Mouse (Mus musculus): ENCODE data around the gene Olfr697. TPM values are rescaled to one million over a fixed set of nuclear protein-coding genes. Genes with fewer than 3 reads are reported as not detected.
"Not testable (repeated sequence)": the region's sequence is repeated elsewhere in the genome, so short reads cannot be mapped to it uniquely, and the experiment has no call there.

Gene Olfr697
- not detected in 2 replicates for polyA plus RNA-seq (2014; fragmentation: Nextera tagmentation; extraction: Ambion mirVana)

DNA sequence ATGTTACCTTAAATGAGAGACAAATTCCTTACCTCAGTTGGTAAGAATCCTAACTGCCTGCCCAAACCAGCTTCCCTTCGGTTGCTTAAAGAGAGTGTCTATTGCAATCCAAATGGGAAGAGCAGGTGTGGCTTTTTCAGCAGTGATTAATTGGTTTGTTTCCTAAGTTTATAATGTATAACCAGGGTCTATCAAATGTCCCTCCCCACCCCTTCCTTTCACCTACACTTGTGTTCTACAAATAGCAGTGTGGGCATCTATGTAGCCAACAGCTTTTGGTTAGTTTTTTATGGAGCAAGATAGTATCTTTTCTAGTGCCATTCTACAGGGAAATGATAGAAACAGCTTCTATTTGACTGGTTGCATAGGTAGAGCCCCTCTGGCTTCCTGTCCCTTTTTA is at the start of gene Olfr697:
Gene Olfr697, minus strand, starts transcription at position 101 of the 400 bp plus-strand sequence.
- Histone ChIP-seq H3K27me3 (ENCODE audit: control insufficient read depth, insufficient read depth, low read length) (no peaks in the 10 kb centered on the region), H3K4me3 (ENCODE audit: low read depth, low read length) (no peak within 1 kb of the TSS)
- 89% methylated on average over 1 of the region's 1 CpGs for WGBS

DNA sequence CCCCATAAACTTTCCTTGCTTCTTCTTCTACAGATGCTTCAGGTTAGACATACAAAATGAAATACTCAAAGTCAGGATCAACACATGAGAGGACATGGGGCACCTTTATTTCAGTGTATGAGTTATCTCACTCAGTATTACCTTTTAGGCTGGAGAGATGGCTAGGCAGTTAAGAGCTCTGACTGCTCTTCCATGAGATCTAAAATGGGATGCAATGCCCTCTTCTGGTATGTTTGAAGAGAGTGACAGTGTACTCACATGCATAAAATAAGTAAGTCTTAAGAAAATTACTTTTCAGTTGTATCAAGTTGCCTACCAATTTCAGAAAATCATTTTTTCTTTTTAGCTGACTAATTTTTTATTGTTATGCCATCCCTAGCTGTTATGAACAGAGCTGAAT is 46.1 kb upstream of the Olfr697 start:
- Histone ChIP-seq H3K9ac (ENCODE audit: low read length) (no peak overlapping the region), H3K4me1 (replicated peaks; ENCODE audit: control insufficient read depth, insufficient read depth, low read length) (no peaks in the 10 kb centered on the region), H3K4me3 (ENCODE audit: low read depth, low read length) (no peak overlapping the region), H3K36me3 (ENCODE audit: control insufficient read depth, insufficient read depth, low read length) (no peaks in the 10 kb centered on the region), H3K4me2 (ENCODE audit: low read depth, low read length, severe bottlenecking) (no peak overlapping the region), H3K27ac (ENCODE audit: low read depth, low read length) (no peak overlapping the region), H3K9me3 (ENCODE audit: control insufficient read depth, low read length) (no peaks in the 10 kb centered on the region), H3K27me3 (ENCODE audit: control insufficient read depth, insufficient read depth, low read length) (no peaks in the 10 kb centered on the region)
- ATAC-seq (replicated peaks; ENCODE audit: low FRiP score) (no peak), DNase-seq (ENCODE audit: low spot score) (no peak)

More for the DNA sequence above, at the start of gene Olfr697:
- DNase-seq (ENCODE audit: low spot score) (no peak), ATAC-seq (replicated peaks; ENCODE audit: low FRiP score) (no peak)
- Histone ChIP-seq H3K27ac (ENCODE audit: low read depth, low read length) (no peak within 1 kb of the TSS), H3K36me3 (ENCODE audit: control insufficient read depth, insufficient read depth, low read length) (no peaks in the 10 kb centered on the region), H3K4me1 (replicated peaks; ENCODE audit: control insufficient read depth, insufficient read depth, low read length) (no peaks in the 10 kb centered on the region), H3K9ac (ENCODE audit: low read length) (no peak within 1 kb of the TSS), H3K4me2 (ENCODE audit: low read depth, low read length, severe bottlenecking) (no peak within 1 kb of the TSS), H3K9me3 (ENCODE audit: control insufficient read depth, low read length) (no peaks in the 10 kb centered on the region)

DNA sequence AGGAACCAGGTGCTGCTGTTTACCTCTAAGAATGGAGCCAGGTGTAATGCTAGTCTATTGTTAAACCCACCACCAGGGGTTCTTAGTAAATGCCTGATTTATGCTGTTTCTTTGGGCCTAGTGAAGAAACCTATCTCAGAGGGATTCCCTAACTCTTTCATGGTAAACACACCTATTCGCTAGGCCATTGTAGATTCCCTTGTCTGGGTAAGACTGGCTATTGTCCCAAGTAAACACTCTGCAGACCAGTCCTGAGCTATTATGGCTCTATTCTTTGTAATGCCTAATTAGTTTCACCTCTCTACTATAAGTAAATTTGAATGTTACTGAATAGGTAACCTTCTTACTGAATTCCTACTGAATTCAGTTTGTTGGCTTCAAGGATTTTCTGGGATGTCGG is 18.8 kb upstream of the Olfr697 start:
- not testable (repeated sequence) for H3K4me3 ChIP-seq (ENCODE audit: low read depth, low read length); H3K36me3 ChIP-seq (ENCODE audit: control insufficient read depth, insufficient read depth, low read length); ATAC-seq (replicated peaks; ENCODE audit: low FRiP score); H3K4me2 ChIP-seq (ENCODE audit: low read depth, low read length, severe bottlenecking); DNase-seq (ENCODE audit: low spot score); H3K4me1 ChIP-seq (replicated peaks; ENCODE audit: control insufficient read depth, insufficient read depth, low read length); H3K27ac ChIP-seq (ENCODE audit: low read depth, low read length); H3K9me3 ChIP-seq (ENCODE audit: control insufficient read depth, low read length); H3K9ac ChIP-seq (ENCODE audit: low read length); H3K27me3 ChIP-seq (ENCODE audit: control insufficient read depth, insufficient read depth, low read length)
- whole genome bisulfite sequencing: 84% methylated on average over 2 of the region's 2 CpGs

DNA sequence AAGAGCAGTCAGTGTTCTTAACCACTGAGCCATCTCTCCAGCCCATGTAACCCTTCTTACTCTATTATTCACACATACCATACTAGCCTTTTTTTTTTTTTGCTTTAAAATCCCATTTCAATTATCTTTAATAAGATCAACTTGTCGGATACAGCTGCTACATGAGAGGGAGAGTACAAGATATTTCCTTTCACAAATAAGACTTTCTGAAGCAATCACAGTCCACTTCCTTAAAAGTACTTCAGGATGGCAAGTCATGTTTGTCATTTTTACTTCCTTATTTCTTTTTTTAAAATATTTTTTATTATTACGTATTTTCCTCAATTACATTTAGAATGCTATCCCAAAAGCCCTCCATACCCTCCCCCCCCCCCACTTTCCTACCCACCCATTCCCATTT is 16.6 kb upstream of the Olfr697 start:
- WGBS: 87% methylated on average over 2 of the region's 2 CpGs
- H3K4me3 ChIP-seq (ENCODE audit: low read depth, low read length): no peak overlapping the region
- H3K27ac ChIP-seq (ENCODE audit: low read depth, low read length): no peak overlapping the region
- DNase-seq (ENCODE audit: low spot score) (no peak), ATAC-seq (replicated peaks; ENCODE audit: low FRiP score) (no peak)
- no peaks in the 10 kb centered on the region for H3K4me1 ChIP-seq (replicated peaks; ENCODE audit: control insufficient read depth, insufficient read depth, low read length)
- H3K36me3 ChIP-seq (ENCODE audit: control insufficient read depth, insufficient read depth, low read length): no peaks in the 10 kb centered on the region
- H3K27me3 ChIP-seq (ENCODE audit: control insufficient read depth, insufficient read depth, low read length): no peaks in the 10 kb centered on the region
- H3K9ac ChIP-seq (ENCODE audit: low read length): no peak overlapping the region
- H3K9me3 ChIP-seq (ENCODE audit: control insufficient read depth, low read length): no peaks in the 10 kb centered on the region
- H3K4me2 ChIP-seq (ENCODE audit: low read depth, low read length, severe bottlenecking): no peak overlapping the region

DNA sequence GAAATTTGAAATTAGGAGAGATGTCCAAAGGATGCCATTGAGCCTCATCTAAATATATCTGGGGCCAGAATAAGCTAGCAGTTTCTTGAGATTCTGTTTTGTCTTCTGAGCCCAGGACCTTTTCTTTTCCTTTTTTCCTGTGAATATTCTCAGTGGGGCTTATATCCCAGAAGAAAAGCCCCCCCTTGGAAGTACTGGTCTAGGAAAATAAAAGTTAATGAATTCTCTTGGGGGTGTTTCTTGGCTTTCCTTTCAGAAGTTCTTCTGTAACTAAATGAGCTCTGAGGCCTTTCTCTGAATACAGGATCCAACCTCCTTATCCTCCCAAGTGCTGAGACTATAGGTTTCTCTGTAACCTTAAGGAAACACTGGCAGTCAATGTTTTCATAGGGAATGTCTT is 13.1 kb upstream of the Olfr697 start, which contains the start of gene Olfr698:
Gene Olfr698, minus strand, starts transcription at position 101 of the 400 bp plus-strand sequence.
- H3K4me3 ChIP-seq (ENCODE audit: low read depth, low read length): no peak within 1 kb of the TSS
- H3K9me3 ChIP-seq (ENCODE audit: control insufficient read depth, low read length): no peaks in the 10 kb centered on the region
- ATAC-seq (replicated peaks; ENCODE audit: low FRiP score) (no peak), DNase-seq (ENCODE audit: low spot score) (no peak)
- no peak within 1 kb of the TSS for H3K9ac ChIP-seq (ENCODE audit: low read length)
- H3K4me1 ChIP-seq (replicated peaks; ENCODE audit: control insufficient read depth, insufficient read depth, low read length): no peaks in the 10 kb centered on the region
- H3K27me3 ChIP-seq (ENCODE audit: control insufficient read depth, insufficient read depth, low read length): no peaks in the 10 kb centered on the region
- no peak within 1 kb of the TSS for H3K27ac ChIP-seq (ENCODE audit: low read depth, low read length)
- no peaks in the 10 kb centered on the region for H3K36me3 ChIP-seq (ENCODE audit: control insufficient read depth, insufficient read depth, low read length)
- no peak within 1 kb of the TSS for H3K4me2 ChIP-seq (ENCODE audit: low read depth, low read length, severe bottlenecking)

DNA sequence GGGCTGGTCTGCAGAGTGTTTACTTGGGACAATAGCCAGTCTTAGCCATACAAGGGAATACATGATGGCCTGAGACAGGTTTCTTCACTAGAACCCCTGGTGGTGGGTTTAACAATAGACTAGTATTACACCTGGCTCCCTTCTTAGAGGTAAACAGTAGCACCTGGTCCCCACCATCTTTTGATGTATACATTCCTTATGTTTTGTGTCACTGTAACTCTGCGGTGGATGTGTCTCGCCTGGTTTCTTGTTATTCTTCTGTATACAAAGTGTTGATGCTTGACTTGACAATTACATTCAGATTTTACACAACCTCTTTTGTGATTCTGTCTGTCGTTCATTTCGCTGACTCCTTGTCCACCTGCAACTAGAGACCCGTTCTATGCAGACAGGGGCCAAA is 3.6 kb upstream of the Olfr697 start:
- H3K4me3 ChIP-seq (ENCODE audit: low read depth, low read length): no peak overlapping the region
- no peak overlapping the region for H3K27ac ChIP-seq (ENCODE audit: low read depth, low read length)
- H3K27me3 ChIP-seq (ENCODE audit: control insufficient read depth, insufficient read depth, low read length): no peaks in the 10 kb centered on the region
- H3K9ac ChIP-seq (ENCODE audit: low read length): no peak overlapping the region
- H3K4me1 ChIP-seq (replicated peaks; ENCODE audit: control insufficient read depth, insufficient read depth, low read length): no peaks in the 10 kb centered on the region
- DNase-seq (ENCODE audit: low spot score) (no peak), ATAC-seq (replicated peaks; ENCODE audit: low FRiP score) (no peak)
- WGBS: 96% methylated on average over 5 of the region's 5 CpGs
- H3K36me3 ChIP-seq (ENCODE audit: control insufficient read depth, insufficient read depth, low read length): no peaks in the 10 kb centered on the region
- H3K4me2 ChIP-seq (ENCODE audit: low read depth, low read length, severe bottlenecking): no peak overlapping the region
- no peaks in the 10 kb centered on the region for H3K9me3 ChIP-seq (ENCODE audit: control insufficient read depth, low read length)

DNA sequence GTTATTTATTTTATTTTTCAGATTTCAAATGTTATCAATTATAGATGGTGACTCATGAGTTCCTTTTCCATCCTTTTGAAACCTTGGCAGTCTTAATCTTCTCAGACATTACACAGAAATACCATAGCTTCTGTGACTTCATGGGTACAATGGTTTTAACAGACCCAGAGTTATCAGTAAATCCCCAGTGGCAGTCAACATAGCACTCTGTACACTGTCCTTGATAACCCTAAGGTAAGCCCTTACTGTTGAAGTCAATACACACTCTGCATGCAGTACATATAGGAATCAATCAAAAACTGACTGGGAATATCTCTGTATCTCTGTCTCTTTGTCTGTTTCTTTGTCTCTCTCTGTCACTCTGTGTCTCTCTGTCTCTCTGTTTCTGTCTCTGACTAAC is 5.2 kb downstream of the Olfr697 start:
- Histone ChIP-seq H3K9ac (ENCODE audit: low read length) (no peak overlapping the region), H3K4me1 (replicated peaks; ENCODE audit: control insufficient read depth, insufficient read depth, low read length) (no peaks in the 10 kb centered on the region), H3K27ac (ENCODE audit: low read depth, low read length) (no peak overlapping the region), H3K4me3 (ENCODE audit: low read depth, low read length) (no peak overlapping the region), H3K36me3 (ENCODE audit: control insufficient read depth, insufficient read depth, low read length) (no peaks in the 10 kb centered on the region), H3K27me3 (ENCODE audit: control insufficient read depth, insufficient read depth, low read length) (no peaks in the 10 kb centered on the region), H3K4me2 (ENCODE audit: low read depth, low read length, severe bottlenecking) (no peak overlapping the region), H3K9me3 (ENCODE audit: control insufficient read depth, low read length) (no peaks in the 10 kb centered on the region; the same call in 1 of the 2 replicates)
- DNase-seq (ENCODE audit: low spot score): no peak
- ATAC-seq (replicated peaks; ENCODE audit: low FRiP score): no peak

DNA sequence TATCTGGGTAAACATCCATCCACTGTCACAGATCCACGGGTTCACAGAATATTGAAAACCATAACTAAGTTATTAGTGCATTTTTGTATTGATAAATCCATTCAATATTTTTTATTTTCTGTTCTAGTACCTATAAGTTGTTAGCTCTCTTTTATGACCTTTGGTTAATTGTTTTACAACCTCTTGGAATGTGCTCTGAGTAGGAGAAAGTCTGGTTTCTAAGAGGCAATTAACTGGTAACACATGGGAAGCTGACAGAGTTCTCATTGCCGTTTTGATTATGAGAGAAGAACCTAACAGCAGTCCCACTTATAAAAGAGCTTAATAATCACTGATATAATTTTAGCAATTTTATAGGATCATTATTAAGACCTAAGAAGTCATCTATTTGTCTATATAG is 8.5 kb downstream of the Olfr697 start:
- Histone ChIP-seq H3K27me3 (ENCODE audit: control insufficient read depth, insufficient read depth, low read length) (no peaks in the 10 kb centered on the region), H3K4me1 (replicated peaks; ENCODE audit: control insufficient read depth, insufficient read depth, low read length) (no peaks in the 10 kb centered on the region), H3K4me3 (ENCODE audit: low read depth, low read length) (no peak overlapping the region), H3K9me3 (ENCODE audit: control insufficient read depth, low read length) (no peaks in the 10 kb centered on the region; the same call in 1 of the 2 replicates), H3K27ac (ENCODE audit: low read depth, low read length) (no peak overlapping the region), H3K9ac (ENCODE audit: low read length) (no peak overlapping the region), H3K36me3 (ENCODE audit: control insufficient read depth, insufficient read depth, low read length) (no peaks in the 10 kb centered on the region), H3K4me2 (ENCODE audit: low read depth, low read length, severe bottlenecking) (no peak overlapping the region)
- no peak for ATAC-seq (replicated peaks; ENCODE audit: low FRiP score)
- 81% methylated on average over 2 of the region's 2 CpGs for WGBS
- DNase-seq (ENCODE audit: low spot score): no peak

DNA sequence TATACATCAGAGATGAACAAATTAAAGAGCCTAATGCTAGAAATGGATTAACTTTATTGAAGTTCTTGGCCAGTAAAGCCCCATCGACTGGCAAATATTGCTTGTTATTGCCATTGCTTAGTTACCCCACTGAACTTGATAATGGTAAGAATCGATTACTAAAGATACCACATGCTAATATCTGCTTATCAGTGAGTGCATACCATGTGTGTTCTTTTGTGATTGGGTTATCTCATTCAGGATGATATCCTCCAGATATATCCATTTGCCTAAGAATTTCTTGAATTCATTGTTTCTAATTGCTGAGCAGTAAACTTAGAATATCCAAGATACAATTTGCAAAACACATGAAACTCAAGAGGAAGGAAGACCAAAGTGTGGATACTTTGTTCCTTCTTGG is 16.6 kb downstream of the Olfr697 start:
- WGBS: 88% methylated on average over 2 of the region's 2 CpGs
- not testable (repeated sequence) for DNase-seq (ENCODE audit: low spot score); H3K36me3 ChIP-seq (ENCODE audit: control insufficient read depth, insufficient read depth, low read length); H3K9me3 ChIP-seq (ENCODE audit: control insufficient read depth, low read length); H3K4me1 ChIP-seq (replicated peaks; ENCODE audit: control insufficient read depth, insufficient read depth, low read length); H3K4me3 ChIP-seq (ENCODE audit: low read depth, low read length); H3K9ac ChIP-seq (ENCODE audit: low read length); ATAC-seq (replicated peaks; ENCODE audit: low FRiP score); H3K27me3 ChIP-seq (ENCODE audit: control insufficient read depth, insufficient read depth, low read length); H3K27ac ChIP-seq (ENCODE audit: low read depth, low read length); H3K4me2 ChIP-seq (ENCODE audit: low read depth, low read length, severe bottlenecking)
